Mouse (Mus musculus): ENCODE results near the gene Snca.
"Not testable (repeated sequence)": the region's sequence is repeated elsewhere in the genome, so short reads cannot be mapped to it uniquely, and the experiment has no call there.

The Snca gene

GRCm38 (mm10) chr6:60717566-60717965, 112.1 kb downstream of the Snca start:
- DNase-seq (ENCODE audit: low read depth, low spot score), result no peak

GRCm38 (mm10) chr6:60709997-60710471, 119.6 kb downstream of the Snca start:
- DNase-seq (ENCODE audit: low read depth, low spot score), result no peak

GRCm38 (mm10) chr6:60698072-60698471, 131.6 kb downstream of the Snca start:
- no peak for DNase-seq (ENCODE audit: low read depth, low spot score)

GRCm38 (mm10) chr6:60687048-60687447, 142.6 kb downstream of the Snca start:
- not testable (repeated sequence) for DNase-seq (ENCODE audit: low read depth, low spot score)

- DNase-seq (ENCODE audit: low read depth, low spot score), result peak; percentile 35
These were observed 147.4 kb downstream of the Snca start for GRCm38 (mm10) chr6:60682233-60682632.
